Mouse (Mus musculus): ENCODE results near the gene Serpinh1.

- TF ChIP-seq GATA1 (IDR thresholded peaks at IDR 0.05; ENCODE audit: borderline replicate concordance, low read length) (no peak), FLI1 (IDR thresholded peaks at IDR 0.05; ENCODE audit: low read length) (no peak)
These were observed 27.6 kb upstream of the Serpinh1 start for GRCm38 (mm10) chr7:99380491-99381213.

Data from megakaryocyte, embryonic 14.5 days (primary cell).